Mouse (Mus musculus) olfactory bulb, adult 2 months (tissue): ENCODE measurements around the gene Lpar1.

Experiments
- CTCF ChIP-seq: fragments of 200-500 bp; IDR thresholded peaks from 2 replicates; pipeline ENCODE4 v1.5.1; 2012; ENCODE audit warnings: low read depth, mild to moderate bottlenecking, low read length, moderate library complexity; ENCODE audit not compliant: insufficient read depth
- POLR2A ChIP-seq: fragments of 200-500 bp; IDR thresholded peaks from 2 replicates; pipeline ENCODE4 v1.6.1; 2012; ENCODE audit warnings: mild to moderate bottlenecking, low read depth, low read length, moderate library complexity; ENCODE audit not compliant: insufficient read depth

DNA sequence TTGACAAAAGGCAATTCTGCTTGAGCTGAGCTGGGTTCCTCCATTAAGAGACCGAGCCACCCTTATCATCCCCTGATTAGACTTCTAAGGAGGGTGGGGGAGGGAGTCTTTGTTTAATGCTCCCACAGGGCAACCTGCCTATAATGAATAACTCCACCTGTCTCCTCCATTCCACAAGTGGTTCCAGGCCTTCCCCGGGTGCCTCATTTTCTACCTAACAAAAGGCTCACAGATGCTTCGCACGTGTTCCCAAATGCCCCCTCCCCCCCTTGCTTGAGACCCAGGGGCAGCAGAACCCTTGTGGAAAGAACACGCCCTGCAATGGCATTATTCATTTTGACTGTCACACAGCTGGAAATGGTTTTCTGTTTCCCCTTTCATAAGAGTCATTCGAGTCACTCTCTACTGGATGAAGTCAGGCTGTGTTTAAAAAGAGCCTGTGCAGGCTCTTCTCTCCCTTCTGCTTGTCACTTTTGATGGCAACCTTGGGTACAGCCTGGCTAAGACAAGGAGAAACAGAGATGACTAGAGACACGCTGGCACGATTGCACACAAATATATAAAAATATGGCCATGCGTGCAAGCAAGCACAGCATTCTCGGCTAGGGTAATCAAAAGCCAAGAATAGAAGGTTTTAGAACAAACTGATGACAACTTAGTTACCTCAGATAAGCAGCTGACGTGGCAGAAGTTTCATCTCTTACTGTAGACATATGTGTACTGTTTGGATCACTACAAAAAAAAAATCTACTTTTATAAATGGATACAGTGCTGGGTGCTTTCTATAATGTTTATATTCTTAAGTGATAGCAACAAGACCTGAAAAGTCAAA is 7.0 kb downstream of the Lpar1 start:
- TF ChIP-seq POLR2A: no peak
- no peak for TF ChIP-seq CTCF
